Mouse (Mus musculus) midbrain, embryonic 12.5 days (tissue): ENCODE measurements around the gene Gnai2. TPM values are rescaled to one million over a fixed set of nuclear protein-coding genes. Genes with fewer than 3 reads are reported as not detected.

Experiments
- ATAC-seq: fragments of 200-750 bp; cut with Nextera tagmentation; 2 replicates; pipeline ENCODE4 v1.8.0; 2017; ENCODE audit warnings: low read depth, moderate TSS enrichment, moderate library complexity; ENCODE audit not compliant: low FRiP score
- H3K27ac ChIP-seq: fragments of 300-500 bp; sonication (generic); replicated peaks from 2 replicates; pipeline ENCODE4 v1.5.1; 2016; ENCODE audit warnings: mild to moderate bottlenecking
- H3K27me3 ChIP-seq: fragments of 300-500 bp; sonication (generic); 2 replicates; pipeline ENCODE4 v1.6.1; 2016; ENCODE audit warnings: mild to moderate bottlenecking
- H3K36me3 ChIP-seq: fragments of 300-500 bp; sonication (generic); 2 replicates; pipeline ENCODE4 v1.6.1; 2016
- H3K4me1 ChIP-seq: fragments of 300-500 bp; sonication (generic); 2 replicates; pipeline ENCODE4 v1.6.1; 2016
- H3K4me2 ChIP-seq: fragments of 300-500 bp; sonication (generic); replicated peaks from 2 replicates; pipeline ENCODE4 v1.6.1; 2016; ENCODE audit warnings: mild to moderate bottlenecking, moderate library complexity
- H3K4me3 ChIP-seq: fragments of 300-500 bp; sonication (generic); 2 replicates; pipeline ENCODE4 v1.5.1; 2016; ENCODE audit warnings: mild to moderate bottlenecking
- H3K9ac ChIP-seq: fragments of 300-500 bp; sonication (generic); replicated peaks from 2 replicates; pipeline ENCODE4 v1.6.1; 2016; ENCODE audit warnings: mild to moderate bottlenecking, moderate library complexity
- H3K9me3 ChIP-seq: fragments of 300-500 bp; sonication (generic); 2 replicates; pipeline ENCODE4 v1.6.1; 2016; ENCODE audit warnings: mild to moderate bottlenecking
- WGBS: fragments of 180-500 bp; shearing (Covaris S2); methylation state at CpG from one replicate; pipeline ENCODE4 v1.1.7; 2016; 5-methylcytosine and 5-hydroxymethylcytosine counted together
- polyA plus RNA-seq: library from polyadenylated mRNA; unstranded; fragments of >200 nt; fragmentation: Nextera tagmentation; extraction: Ambion mirVana; gene quantifications from 2 replicates; pipeline ENCODE4 v1.2.1, GENCODE M21; 2016

Gnai2 gene
- polyA plus RNA-seq, 1 experiment from 2014 or later = 641 TPM

- Histone ChIP-seq H3K4me3 (no peak overlapping the region), H3K27ac (peak overlapping the region; percentile 15; the same call in 1 of the 2 replicates), H3K4me2 (peak overlapping the region; percentile 22)
Observed at GRCm38 (mm10) chr9:107605041-107605661, 30.0 kb downstream of the Gnai2 start.

GRCm38 (mm10) chr9:107603251-107603650 lies 31.9 kb downstream of the Gnai2 start:
- peaks cover 44% of the 10 kb centered on the region for H3K4me1 ChIP-seq
- no peak overlapping the region for H3K4me3 ChIP-seq
- ATAC-seq = no peak
- H3K27ac ChIP-seq = no peak overlapping the region
- H3K4me2 ChIP-seq = no peak overlapping the region
- WGBS = 86% methylated on average over 6 of the region's 6 CpGs
- 0 out of 2 replicates have a peak, but pooled peaks cover 13% of the 10 kb centered on the region for H3K27me3 ChIP-seq
- no peak overlapping the region for H3K9ac ChIP-seq
- no peaks in the 10 kb centered on the region for H3K9me3 ChIP-seq
- H3K36me3 ChIP-seq = no peaks in the 10 kb centered on the region

More at GRCm38 (mm10) chr9:107605041-107605661, 30.0 kb downstream of the Gnai2 start:
- Histone ChIP-seq H3K9ac (peak overlapping the region; percentile 37; the same call in 1 of the 2 replicates), H3K4me1 (peaks cover 59% of the 10 kb centered on the region), H3K36me3 (no peaks in the 10 kb centered on the region), H3K27me3 (0 out of 2 replicates have a peak, but pooled peaks cover 13% of the 10 kb centered on the region), H3K9me3 (no peaks in the 10 kb centered on the region)
- ATAC-seq = no peak
- 34% methylated on average over 23 of the region's 23 CpGs for WGBS

GRCm38 (mm10) chr9:107602068-107602648 lies 33.0 kb downstream of the Gnai2 start:
- Histone ChIP-seq H3K9ac (no peak overlapping the region; the same call in 1 of the 2 replicates), H3K4me2 (no peak overlapping the region), H3K4me1 (peaks cover 33% of the 10 kb centered on the region), H3K4me3 (no peak overlapping the region), H3K9me3 (no peaks in the 10 kb centered on the region), H3K36me3 (no peaks in the 10 kb centered on the region), H3K27ac (0 out of 2 replicates have a peak overlapping the region, but pooled peaks have one; percentile 4), H3K27me3 (0 out of 2 replicates have a peak, but pooled peaks cover 13% of the 10 kb centered on the region)
- 18% methylated on average over 10 of the region's 10 CpGs for WGBS
- ATAC-seq = peak; percentile 53

DNA sequence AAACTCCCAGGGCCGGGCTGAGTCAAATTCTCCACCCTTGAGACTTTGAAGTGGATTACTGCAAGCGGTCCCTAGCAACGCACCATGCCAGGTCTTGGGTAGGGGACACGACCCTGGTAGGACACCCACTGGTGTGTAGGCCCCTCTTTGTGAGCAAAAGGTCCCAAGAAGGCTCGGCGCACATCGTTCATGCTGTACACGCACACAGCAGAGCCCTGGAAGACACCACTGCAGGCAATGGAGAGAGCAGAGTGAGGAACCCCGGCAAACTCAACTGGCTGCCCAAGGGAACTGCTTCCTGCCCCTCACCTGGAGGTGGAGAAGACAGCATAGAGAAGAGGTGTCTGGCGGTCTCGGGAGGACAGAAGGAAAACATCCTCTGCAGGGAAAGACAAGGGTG lies 33.9 kb downstream of the Gnai2 start:
- 89% methylated on average over 11 of the region's 11 CpGs for WGBS
- Histone ChIP-seq H3K27ac (no peak overlapping the region), H3K27me3 (0 out of 2 replicates have a peak, but pooled peaks cover 6% of the 10 kb centered on the region), H3K36me3 (no peaks in the 10 kb centered on the region), H3K4me1 (peaks cover 24% of the 10 kb centered on the region), H3K9me3 (no peaks in the 10 kb centered on the region), H3K4me3 (no peak overlapping the region), H3K4me2 (no peak overlapping the region), H3K9ac (no peak overlapping the region)
- no peak for ATAC-seq

DNA sequence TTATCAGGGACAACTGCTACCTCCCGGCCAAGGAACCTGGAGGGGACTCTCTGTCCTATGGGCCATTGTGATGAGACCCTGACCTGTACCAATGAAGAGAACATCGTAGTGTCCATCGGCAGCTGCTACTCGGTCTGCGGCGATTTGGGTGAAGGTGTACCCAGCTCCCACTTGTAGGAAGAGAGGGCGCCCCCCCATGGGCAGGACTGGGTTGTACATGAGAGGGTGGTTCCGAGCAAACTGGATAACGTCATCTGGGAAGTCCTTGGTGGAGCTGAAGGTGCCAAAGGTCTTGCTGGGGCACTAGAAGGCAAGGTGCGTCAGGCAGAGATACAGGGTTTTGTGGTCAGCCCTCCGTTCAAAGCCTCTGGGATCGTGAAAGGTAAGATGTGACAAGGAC lies 34.4 kb downstream of the Gnai2 start:
- Histone ChIP-seq H3K9ac (no peak overlapping the region), H3K9me3 (no peaks in the 10 kb centered on the region), H3K36me3 (no peaks in the 10 kb centered on the region), H3K27me3 (0 out of 2 replicates have a peak, but pooled peaks cover 6% of the 10 kb centered on the region), H3K4me3 (no peak overlapping the region), H3K4me1 (peaks cover 24% of the 10 kb centered on the region), H3K4me2 (no peak overlapping the region), H3K27ac (no peak overlapping the region)
- WGBS = 82% methylated on average over 12 of the region's 12 CpGs
- no peak for ATAC-seq

- no peak overlapping the region for H3K4me3 ChIP-seq
- ATAC-seq = no peak
- no peak overlapping the region for H3K4me2 ChIP-seq
- no peaks in the 10 kb centered on the region for H3K36me3 ChIP-seq
- H3K9me3 ChIP-seq = no peaks in the 10 kb centered on the region
- H3K27me3 ChIP-seq = 0 out of 2 replicates have a peak, but pooled peaks cover 6% of the 10 kb centered on the region
- no peak overlapping the region for H3K27ac ChIP-seq
- no peak overlapping the region for H3K9ac ChIP-seq
- H3K4me1 ChIP-seq = peaks cover 18% of the 10 kb centered on the region
- 74% methylated on average over 14 of the region's 14 CpGs for WGBS
Observed at GRCm38 (mm10) chr9:107599842-107600241, 35.3 kb downstream of the Gnai2 start.

DNA sequence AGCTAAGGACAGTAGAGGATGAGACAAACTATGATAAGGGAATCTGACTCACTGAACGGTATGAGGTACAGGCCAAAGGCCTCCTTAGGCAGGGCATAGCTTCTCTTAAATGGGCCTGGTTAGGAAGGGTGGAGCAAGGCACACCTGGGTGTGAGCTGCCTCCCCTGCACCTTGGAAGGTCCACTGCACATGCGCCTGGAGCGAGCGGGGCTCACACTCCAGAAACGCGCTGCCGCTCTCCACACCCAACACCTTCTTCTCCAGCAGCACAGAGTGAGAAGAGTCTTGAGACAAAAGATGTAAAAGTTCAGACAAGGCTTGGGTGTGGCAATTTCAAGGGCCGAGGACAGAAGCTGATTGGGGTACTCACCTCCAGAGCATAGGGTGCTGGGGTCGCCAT lies 35.7 kb downstream of the Gnai2 start:
- no peaks in the 10 kb centered on the region for H3K9me3 ChIP-seq
- H3K4me3 ChIP-seq = no peak overlapping the region

DNA sequence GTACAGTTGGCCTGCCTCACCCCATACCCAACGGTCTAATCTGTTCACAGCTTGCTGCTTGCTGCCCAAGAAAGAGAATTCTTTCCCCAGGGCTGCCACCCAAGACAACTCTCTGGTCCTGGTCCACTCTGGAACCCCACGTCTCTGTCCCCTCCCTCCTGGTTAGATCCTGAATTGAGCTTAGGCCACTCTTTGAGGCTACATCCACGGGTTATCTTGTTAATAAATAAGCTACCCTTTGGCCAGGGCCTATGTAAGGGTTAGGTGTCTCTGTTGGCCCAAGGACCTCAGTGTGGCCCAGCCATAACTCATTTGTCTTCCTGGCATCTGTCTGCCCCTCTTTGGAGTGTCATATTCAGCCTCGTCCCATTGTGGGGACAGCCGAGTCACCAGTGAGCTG lies 36.8 kb downstream of the Gnai2 start:
- Histone ChIP-seq H3K4me3 (no peak overlapping the region), H3K4me1 (peaks cover 5% of the 10 kb centered on the region; the same call in 1 of the 2 replicates), H3K4me2 (no peak overlapping the region), H3K27ac (no peak overlapping the region), H3K27me3 (0 out of 2 replicates have a peak, but pooled peaks cover 6% of the 10 kb centered on the region), H3K9ac (no peak overlapping the region), H3K36me3 (peaks cover 12% of the 10 kb centered on the region), H3K9me3 (no peaks in the 10 kb centered on the region)
- ATAC-seq = no peak
- 89% methylated on average over 5 of the region's 5 CpGs for WGBS

More for the DNA sequence above, 35.7 kb downstream of the Gnai2 start:
- Histone ChIP-seq H3K27me3 (0 out of 2 replicates have a peak, but pooled peaks cover 6% of the 10 kb centered on the region), H3K4me1 (peaks cover 14% of the 10 kb centered on the region), H3K36me3 (peaks cover 1% of the 10 kb centered on the region; the same call in 1 of the 2 replicates), H3K4me2 (no peak overlapping the region), H3K9ac (no peak overlapping the region), H3K27ac (no peak overlapping the region)
- ATAC-seq = no peak
- 91% methylated on average over 9 of the region's 9 CpGs for WGBS

DNA sequence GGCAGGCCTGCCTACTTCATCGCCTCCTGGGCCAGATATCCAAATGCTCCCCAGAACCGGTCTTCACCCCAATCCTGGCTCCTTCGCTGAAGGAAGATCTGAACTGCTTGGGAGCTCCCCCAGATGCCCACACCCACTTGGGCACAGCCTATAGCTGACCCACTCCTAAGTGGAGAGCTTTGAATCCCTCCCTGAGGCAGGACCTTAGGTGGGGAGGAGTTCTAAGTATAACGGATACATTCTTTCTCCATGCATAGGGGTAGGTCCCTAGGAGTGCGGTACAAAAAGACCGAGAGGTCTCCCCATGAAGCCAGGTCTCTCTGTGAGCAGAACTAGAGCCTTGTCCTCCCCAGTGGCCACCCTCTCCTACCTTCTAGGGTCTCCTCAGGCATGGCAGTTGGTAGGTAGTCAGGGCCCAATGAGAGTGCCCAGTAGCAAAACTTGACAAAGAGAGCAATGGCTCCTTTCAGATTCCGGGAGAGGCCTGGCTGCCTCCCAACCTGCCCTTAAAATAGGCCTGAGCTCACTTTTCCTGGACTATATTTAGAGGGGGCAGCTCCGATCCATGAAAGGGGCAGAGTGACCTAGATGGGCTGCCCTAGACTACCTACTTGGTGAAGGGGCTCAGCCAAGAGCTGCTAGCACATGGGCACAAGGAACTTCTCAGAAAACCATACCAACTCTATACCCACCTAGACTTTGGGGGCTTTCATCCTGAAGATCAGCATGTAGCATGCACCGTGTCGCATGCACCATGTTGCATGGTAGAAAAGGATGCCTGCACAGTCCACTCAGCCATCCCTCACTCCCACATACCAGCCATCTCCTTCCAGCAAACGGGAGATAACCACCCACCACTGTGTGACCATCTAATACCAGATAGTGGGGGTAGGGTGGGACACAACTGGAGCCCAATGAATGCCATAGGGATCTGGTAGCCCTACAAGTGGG lies 38.3 kb downstream of the Gnai2 start:
- no peak overlapping the region for H3K4me3 ChIP-seq
- ATAC-seq = no peak
- 92% methylated on average over 11 of the region's 11 CpGs for WGBS
- no peak overlapping the region for H3K27ac ChIP-seq
- H3K4me2 ChIP-seq = no peak overlapping the region
- H3K36me3 ChIP-seq = peaks cover 26% of the 10 kb centered on the region
- H3K4me1 ChIP-seq = no peaks in the 10 kb centered on the region
- no peaks in the 10 kb centered on the region for H3K27me3 ChIP-seq
- no peak overlapping the region for H3K9ac ChIP-seq
- no peaks in the 10 kb centered on the region for H3K9me3 ChIP-seq

- Histone ChIP-seq H3K36me3 (peaks cover 45% of the 10 kb centered on the region), H3K9ac (no peak overlapping the region), H3K27me3 (no peaks in the 10 kb centered on the region), H3K4me2 (no peak overlapping the region), H3K27ac (no peak overlapping the region), H3K4me1 (no peaks in the 10 kb centered on the region), H3K9me3 (no peaks in the 10 kb centered on the region), H3K4me3 (no peak overlapping the region)
- 76% methylated on average over 8 of the region's 8 CpGs for WGBS
- ATAC-seq = no peak
Observed at GRCm38 (mm10) chr9:107594281-107595062, 40.7 kb downstream of the Gnai2 start.
